Mouse (Mus musculus): ENCODE results near the gene Cpe.

GRCm38 (mm10) chr8:64691591-64692401 is 1.1 kb downstream of the Cpe start:
- no peak for TF ChIP-seq CTCF (IDR thresholded peaks at IDR 0.05; ENCODE audit: low read depth)
- no peak for TF ChIP-seq EP300 (IDR thresholded peaks at IDR 0.05; ENCODE audit: low read depth)

Data from liver, embryonic 14.5 days (tissue).